Mouse (Mus musculus): ENCODE measurements at regions not wholly inside any gene's neighbourhood (a gene's known extent, or its start where the extent isn't known, plus 50 kb on each side); places are given as distances from the start of the nearest gene placed in this dataset.

- Histone ChIP-seq H3K4me2 (no peak overlapping the region), H3K4me3 (ENCODE audit: low read depth, low read length) (no peak overlapping the region), H3K9ac (ENCODE audit: low read depth, low read length) (no peak overlapping the region), H3K27ac (ENCODE audit: low read depth, low read length) (no peak overlapping the region), H3K4me1 (ENCODE audit: control insufficient read depth, insufficient read depth, low read length) (no peaks in the 10 kb centered on the region), H3K27me3 (ENCODE audit: control insufficient read depth, insufficient read depth, low read length) (no peaks in the 10 kb centered on the region), H3K9me3 (replicated peaks; ENCODE audit: control insufficient read depth, low read length) (no peaks in the 10 kb centered on the region), H3K36me3 (ENCODE audit: control insufficient read depth, insufficient read depth, low read length) (no peaks in the 10 kb centered on the region)
- no peak for ATAC-seq (replicated peaks; ENCODE audit: insufficient number of reproducible peaks, low FRiP score, low TSS enrichment)
- WGBS (ENCODE audit: insufficient replicate concordance), result 79% methylated on average over 4 of the region's 4 CpGs
Measured at GRCm38 (mm10) chr1:104226493-104226892, 541.8 kb upstream of the Cdh20 start.

GRCm38 (mm10) chr1:104226901-104227300 lies 541.4 kb upstream of the Cdh20 start:
- no peak overlapping the region for H3K27ac ChIP-seq (ENCODE audit: low read depth, low read length)
- WGBS (ENCODE audit: insufficient replicate concordance), result 73% methylated on average over 3 of the region's 3 CpGs
- no peak overlapping the region for H3K9ac ChIP-seq (ENCODE audit: low read depth, low read length)
- ATAC-seq (replicated peaks; ENCODE audit: insufficient number of reproducible peaks, low FRiP score, low TSS enrichment), result no peak
- no peaks in the 10 kb centered on the region for H3K36me3 ChIP-seq (ENCODE audit: control insufficient read depth, insufficient read depth, low read length)
- H3K4me1 ChIP-seq (ENCODE audit: control insufficient read depth, insufficient read depth, low read length), result no peaks in the 10 kb centered on the region
- H3K9me3 ChIP-seq (replicated peaks; ENCODE audit: control insufficient read depth, low read length), result no peaks in the 10 kb centered on the region
- H3K4me3 ChIP-seq (ENCODE audit: low read depth, low read length), result no peak overlapping the region
- no peaks in the 10 kb centered on the region for H3K27me3 ChIP-seq (ENCODE audit: control insufficient read depth, insufficient read depth, low read length)
- no peak overlapping the region for H3K4me2 ChIP-seq

GRCm38 (mm10) chr1:104241605-104242004 lies 526.7 kb upstream of the Cdh20 start:
- Histone ChIP-seq H3K4me1 (ENCODE audit: control insufficient read depth, insufficient read depth, low read length) (no peaks in the 10 kb centered on the region), H3K4me2 (no peak overlapping the region), H3K4me3 (ENCODE audit: low read depth, low read length) (no peak overlapping the region), H3K9me3 (replicated peaks; ENCODE audit: control insufficient read depth, low read length) (no peaks in the 10 kb centered on the region), H3K9ac (ENCODE audit: low read depth, low read length) (no peak overlapping the region), H3K36me3 (ENCODE audit: control insufficient read depth, insufficient read depth, low read length) (no peaks in the 10 kb centered on the region), H3K27ac (ENCODE audit: low read depth, low read length) (no peak overlapping the region), H3K27me3 (ENCODE audit: control insufficient read depth, insufficient read depth, low read length) (no peaks in the 10 kb centered on the region)
- ATAC-seq (replicated peaks; ENCODE audit: insufficient number of reproducible peaks, low FRiP score, low TSS enrichment), result no peak

- no peaks in the 10 kb centered on the region for H3K4me1 ChIP-seq (ENCODE audit: control insufficient read depth, insufficient read depth, low read length)
- H3K9ac ChIP-seq (ENCODE audit: low read depth, low read length), result no peak overlapping the region
- no peak overlapping the region for H3K4me3 ChIP-seq (ENCODE audit: low read depth, low read length)
- H3K9me3 ChIP-seq (replicated peaks; ENCODE audit: control insufficient read depth, low read length), result no peaks in the 10 kb centered on the region
- no peak overlapping the region for H3K27ac ChIP-seq (ENCODE audit: low read depth, low read length)
- no peaks in the 10 kb centered on the region for H3K27me3 ChIP-seq (ENCODE audit: control insufficient read depth, insufficient read depth, low read length)
- 55% methylated on average over 1 of the region's 1 CpGs for WGBS (ENCODE audit: insufficient replicate concordance)
- no peak overlapping the region for H3K4me2 ChIP-seq
- H3K36me3 ChIP-seq (ENCODE audit: control insufficient read depth, insufficient read depth, low read length), result no peaks in the 10 kb centered on the region
- no peak for ATAC-seq (replicated peaks; ENCODE audit: insufficient number of reproducible peaks, low FRiP score, low TSS enrichment)
Measured at GRCm38 (mm10) chr1:104265775-104266174, 502.6 kb upstream of the Cdh20 start.

GRCm38 (mm10) chr1:104307941-104308340 lies 460.4 kb upstream of the Cdh20 start:
- Histone ChIP-seq H3K27me3 (ENCODE audit: control insufficient read depth, insufficient read depth, low read length) (no peaks in the 10 kb centered on the region), H3K9me3 (replicated peaks; ENCODE audit: control insufficient read depth, low read length) (no peaks in the 10 kb centered on the region), H3K4me3 (ENCODE audit: low read depth, low read length) (no peak overlapping the region), H3K36me3 (ENCODE audit: control insufficient read depth, insufficient read depth, low read length) (no peaks in the 10 kb centered on the region), H3K4me2 (no peak overlapping the region), H3K27ac (ENCODE audit: low read depth, low read length) (no peak overlapping the region), H3K4me1 (ENCODE audit: control insufficient read depth, insufficient read depth, low read length) (no peaks in the 10 kb centered on the region), H3K9ac (ENCODE audit: low read depth, low read length) (no peak overlapping the region)
- ATAC-seq (replicated peaks; ENCODE audit: insufficient number of reproducible peaks, low FRiP score, low TSS enrichment), result no peak
- WGBS (ENCODE audit: insufficient replicate concordance), result 72% methylated on average over 2 of the region's 2 CpGs

GRCm38 (mm10) chr1:104311617-104312016 lies 456.7 kb upstream of the Cdh20 start:
- Histone ChIP-seq H3K27ac (ENCODE audit: low read depth, low read length) (no peak overlapping the region), H3K9me3 (replicated peaks; ENCODE audit: control insufficient read depth, low read length) (no peaks in the 10 kb centered on the region), H3K4me3 (ENCODE audit: low read depth, low read length) (no peak overlapping the region), H3K27me3 (ENCODE audit: control insufficient read depth, insufficient read depth, low read length) (no peaks in the 10 kb centered on the region), H3K4me1 (ENCODE audit: control insufficient read depth, insufficient read depth, low read length) (no peaks in the 10 kb centered on the region), H3K4me2 (no peak overlapping the region), H3K9ac (ENCODE audit: low read depth, low read length) (no peak overlapping the region), H3K36me3 (ENCODE audit: control insufficient read depth, insufficient read depth, low read length) (no peaks in the 10 kb centered on the region)
- ATAC-seq (replicated peaks; ENCODE audit: insufficient number of reproducible peaks, low FRiP score, low TSS enrichment), result no peak
- WGBS (ENCODE audit: insufficient replicate concordance), result 73% methylated on average over 4 of the region's 4 CpGs

GRCm38 (mm10) chr1:104315058-104315457 lies 453.3 kb upstream of the Cdh20 start:
- Histone ChIP-seq H3K4me1 (ENCODE audit: control insufficient read depth, insufficient read depth, low read length) (no peaks in the 10 kb centered on the region), H3K4me2 (no peak overlapping the region), H3K4me3 (ENCODE audit: low read depth, low read length) (no peak overlapping the region), H3K27ac (ENCODE audit: low read depth, low read length) (no peak overlapping the region), H3K27me3 (ENCODE audit: control insufficient read depth, insufficient read depth, low read length) (no peaks in the 10 kb centered on the region), H3K9me3 (replicated peaks; ENCODE audit: control insufficient read depth, low read length) (no peaks in the 10 kb centered on the region), H3K9ac (ENCODE audit: low read depth, low read length) (no peak overlapping the region), H3K36me3 (ENCODE audit: control insufficient read depth, insufficient read depth, low read length) (no peaks in the 10 kb centered on the region)
- WGBS (ENCODE audit: insufficient replicate concordance), result 55% methylated on average over 2 of the region's 2 CpGs
- ATAC-seq (replicated peaks; ENCODE audit: insufficient number of reproducible peaks, low FRiP score, low TSS enrichment), result no peak

GRCm38 (mm10) chr1:104318020-104318419 lies 450.3 kb upstream of the Cdh20 start:
- no peaks in the 10 kb centered on the region for H3K4me1 ChIP-seq (ENCODE audit: control insufficient read depth, insufficient read depth, low read length)
- no peaks in the 10 kb centered on the region for H3K9me3 ChIP-seq (replicated peaks; ENCODE audit: control insufficient read depth, low read length)
- no peak for ATAC-seq (replicated peaks; ENCODE audit: insufficient number of reproducible peaks, low FRiP score, low TSS enrichment)
- H3K27ac ChIP-seq (ENCODE audit: low read depth, low read length), result no peak overlapping the region
- no peak overlapping the region for H3K9ac ChIP-seq (ENCODE audit: low read depth, low read length)
- H3K4me3 ChIP-seq (ENCODE audit: low read depth, low read length), result no peak overlapping the region
- H3K27me3 ChIP-seq (ENCODE audit: control insufficient read depth, insufficient read depth, low read length), result no peaks in the 10 kb centered on the region
- H3K36me3 ChIP-seq (ENCODE audit: control insufficient read depth, insufficient read depth, low read length), result no peaks in the 10 kb centered on the region
- H3K4me2 ChIP-seq, result no peak overlapping the region

GRCm38 (mm10) chr1:104332666-104333370 lies 435.5 kb upstream of the Cdh20 start:
- H3K9me3 ChIP-seq (replicated peaks; ENCODE audit: control insufficient read depth, low read length), result no peaks in the 10 kb centered on the region
- no peaks in the 10 kb centered on the region for H3K4me1 ChIP-seq (ENCODE audit: control insufficient read depth, insufficient read depth, low read length)
- H3K36me3 ChIP-seq (ENCODE audit: control insufficient read depth, insufficient read depth, low read length), result no peaks in the 10 kb centered on the region
- H3K4me3 ChIP-seq (ENCODE audit: low read depth, low read length), result no peak overlapping the region
- H3K27ac ChIP-seq (ENCODE audit: low read depth, low read length), result 0 out of 2 replicates have a peak overlapping the region, but pooled peaks have one; percentile 41
- H3K4me2 ChIP-seq, result no peak overlapping the region
- 0 out of 2 replicates have a peak, but pooled peaks have one; percentile 22 for ATAC-seq (replicated peaks; ENCODE audit: insufficient number of reproducible peaks, low FRiP score, low TSS enrichment)
- 51% methylated on average over 3 of the region's 3 CpGs for WGBS (ENCODE audit: insufficient replicate concordance)
- H3K27me3 ChIP-seq (ENCODE audit: control insufficient read depth, insufficient read depth, low read length), result no peaks in the 10 kb centered on the region
- H3K9ac ChIP-seq (ENCODE audit: low read depth, low read length), result no peak overlapping the region

Measured in heart, embryonic 11.5 days (tissue).